Mouse (Mus musculus) G1E (cell line): ENCODE data around the gene Mfng. TPM values are rescaled to one million over a fixed set of nuclear protein-coding genes. Genes with fewer than 3 reads are reported as not detected.

Experiments used
- ATAC-seq: 2 replicates; pipeline ENCODE4 v1.8.0; 2016; ENCODE audit warnings: mild to moderate bottlenecking; ENCODE audit not compliant: insufficient number of reproducible peaks, poor library complexity, low FRiP score, severe bottlenecking; ENCODE audit errors: extremely low read depth
- DNase-seq: peaks from one replicate; pipeline ENCODE4 v3.0.0; 2012; ENCODE audit warnings: low spot score
- H3K27me3 ChIP-seq: 2 replicates; pipeline ENCODE4 v1.6.1; 2012; ENCODE audit warnings: mild to moderate bottlenecking, low read length, inconsistent platforms; ENCODE audit not compliant: insufficient read depth
- H3K36me3 ChIP-seq: replicated peaks from 2 replicates; pipeline ENCODE3; 2012; ENCODE audit warnings: mild to moderate bottlenecking, inconsistent platforms
- H3K4me1 ChIP-seq: 2 replicates; pipeline ENCODE4 v1.6.1; 2012; ENCODE audit warnings: low read depth, low read length, inconsistent platforms, mixed read lengths; ENCODE audit not compliant: insufficient read depth
- H3K4me3 ChIP-seq: 2 replicates; pipeline ENCODE4 v1.5.1; 2012; ENCODE audit warnings: low read depth, mild to moderate bottlenecking, inconsistent platforms, low read length, moderate library complexity, mixed read lengths
- H3K9me3 ChIP-seq: replicated peaks from 2 replicates; pipeline ENCODE4 v1.6.1; 2012; ENCODE audit warnings: inconsistent platforms
- CTCF ChIP-seq: IDR thresholded peaks from 2 replicates; pipeline ENCODE4 v1.5.1; 2012; ENCODE audit warnings: low read depth, low read length, inconsistent platforms, mixed read lengths
- GATA1 ChIP-seq: IDR thresholded peaks from 2 replicates; pipeline ENCODE4 v1.6.1; 2012; ENCODE audit warnings: borderline replicate concordance, low read length, inconsistent platforms, mixed read lengths
- GATA2 ChIP-seq: IDR thresholded peaks from 2 replicates; pipeline ENCODE4 v1.6.1; 2012; ENCODE audit warnings: low read depth, low read length, inconsistent platforms, borderline replicate concordance
- POLR2AphosphoS5 ChIP-seq: IDR thresholded peaks from 2 replicates; pipeline ENCODE4 v1.6.1; 2012; ENCODE audit warnings: low read depth, low read length, inconsistent platforms; ENCODE audit not compliant: insufficient replicate concordance
- TAL1 ChIP-seq: conservative IDR thresholded peaks from 2 replicates; pipeline ENCODE4 v1.6.1; 2012; ENCODE audit warnings: low read depth, low read length, inconsistent platforms, mixed read lengths
- polyA plus RNA-seq: library from polyadenylated mRNA; stranded (reverse); fragments of >175 nt; gene quantifications from 2 replicates; pipeline ENCODE4 v1.2.3, GENCODE M21; 2012
- total RNA-seq, 2 experiments: library from RNA; stranded (forward) in 1 of 2; stranded (reverse) in 1 of 2; fragments of 200-1000 nt in 1 of 2; fragments of >200 nt in 1 of 2; fragmentation: Nextera tagmentation in 1 of 2; gene quantifications; 2 replicates each; pipeline ENCODE4 v1.2.3; 2014 to 2017

Gene Mfng
- total and polyA plus RNA-seq, 3 experiments, result not detected

DNA sequence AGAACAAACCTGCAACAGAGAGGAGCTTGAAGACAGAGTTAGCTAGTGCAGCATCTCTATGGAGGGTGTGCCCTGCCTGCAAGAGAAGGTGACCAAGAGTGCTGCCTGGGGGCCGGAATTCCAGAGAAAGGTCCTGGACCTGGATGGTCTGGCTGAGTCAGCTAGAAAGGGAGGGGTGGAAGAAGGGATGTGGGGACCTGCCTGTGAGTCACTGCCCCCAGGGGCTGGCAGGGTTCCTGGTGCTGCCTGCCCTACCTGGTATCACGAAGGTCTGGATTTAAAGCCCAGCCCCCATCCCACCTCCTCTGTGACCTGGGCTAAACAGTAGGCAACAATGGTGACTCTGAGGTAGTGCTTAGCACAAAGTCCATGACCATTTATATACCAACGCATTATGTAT is 33.9 kb upstream of the Mfng start:
- Histone ChIP-seq H3K4me1 (no peaks in the 10 kb centered on the region), H3K36me3 (no peaks in the 10 kb centered on the region), H3K4me3 (no peak overlapping the region), H3K27me3 (peaks cover 17% of the 10 kb centered on the region; the same call in 1 of the 2 replicates), H3K9me3 (peaks cover 9% of the 10 kb centered on the region)
- TF ChIP-seq TAL1 (no peak), GATA2 (no peak), GATA1 (no peak), POLR2AphosphoS5 (no peak), CTCF (no peak)
- ATAC-seq, result no peak
- no peak for DNase-seq

DNA sequence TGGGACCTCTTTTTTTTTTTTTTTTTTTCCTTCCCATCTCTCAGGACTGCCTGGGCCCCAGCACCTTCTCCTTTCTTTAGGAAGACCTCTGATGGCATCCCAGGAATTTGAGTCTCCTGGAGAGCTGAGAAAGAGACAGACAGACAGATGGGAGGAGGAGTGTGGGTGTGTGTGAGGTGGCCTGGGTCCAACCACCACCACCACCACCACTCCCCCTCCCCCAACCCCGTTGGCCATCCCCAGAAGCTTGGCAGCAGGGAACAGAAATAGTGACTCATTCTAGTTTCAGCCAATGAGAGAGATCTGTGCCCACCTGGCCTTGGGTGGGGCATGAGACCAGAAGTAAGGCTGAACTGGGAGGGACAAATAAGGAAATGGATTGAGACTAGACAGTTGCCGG is 33.3 kb upstream of the Mfng start:
- Histone ChIP-seq H3K27me3 (peaks cover 17% of the 10 kb centered on the region; the same call in 1 of the 2 replicates), H3K9me3 (peaks cover 10% of the 10 kb centered on the region), H3K4me3 (no peak overlapping the region), H3K36me3 (no peaks in the 10 kb centered on the region), H3K4me1 (no peaks in the 10 kb centered on the region)
- DNase-seq (no peak), ATAC-seq (no peak)
- TF ChIP-seq TAL1, result no peak
- TF ChIP-seq GATA2, result no peak
- TF ChIP-seq POLR2AphosphoS5, result no peak
- no peak for TF ChIP-seq CTCF
- no peak for TF ChIP-seq GATA1

DNA sequence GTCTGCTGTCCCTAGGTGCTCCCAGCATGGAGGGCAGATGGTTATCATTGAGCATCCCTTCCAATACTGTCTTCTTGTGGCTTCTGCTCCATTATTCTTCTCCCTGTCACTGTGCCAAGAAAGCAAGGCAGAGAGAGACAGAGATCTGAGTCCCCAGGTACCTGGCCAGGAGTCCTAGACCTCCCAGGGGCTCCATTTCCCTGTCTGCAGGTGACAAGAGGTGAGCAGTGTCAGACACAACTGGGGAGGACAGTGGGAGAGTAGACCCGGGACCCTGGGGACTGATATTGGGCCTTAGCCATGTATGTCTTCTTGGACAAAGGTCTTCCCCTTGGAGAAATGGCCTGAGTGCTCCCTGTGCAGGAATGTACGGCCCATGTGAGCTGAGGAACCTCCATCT is 32.1 kb upstream of the Mfng start:
- H3K27me3 ChIP-seq, result peaks cover 15% of the 10 kb centered on the region; the same call in 1 of the 2 replicates

DNA sequence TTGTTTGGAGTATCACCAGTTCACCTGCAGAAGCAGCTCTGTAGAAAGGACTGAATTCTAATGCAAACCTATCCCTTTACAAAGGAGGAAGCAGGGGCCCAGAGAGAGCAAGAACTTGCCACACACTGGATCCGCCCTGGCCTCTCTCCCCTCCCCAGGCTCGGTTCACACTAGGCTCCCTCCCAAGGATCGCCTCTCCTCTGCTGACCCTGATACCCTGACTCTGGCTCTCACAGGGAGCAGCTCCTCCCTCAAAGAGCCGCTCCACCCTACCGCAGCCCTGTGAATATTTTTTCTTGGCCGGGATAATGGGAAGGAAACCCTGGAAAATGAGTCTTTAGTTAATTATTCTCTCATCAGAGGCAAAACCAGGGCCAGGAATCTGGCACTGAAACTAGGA is 31.1 kb upstream of the Mfng start:
- Histone ChIP-seq H3K9me3 (peaks cover 10% of the 10 kb centered on the region), H3K4me3 (no peak overlapping the region), H3K27me3 (peaks cover 12% of the 10 kb centered on the region; the same call in 1 of the 2 replicates), H3K4me1 (no peaks in the 10 kb centered on the region), H3K36me3 (no peaks in the 10 kb centered on the region)
- DNase-seq, result no peak
- TF ChIP-seq GATA2 (no peak), POLR2AphosphoS5 (no peak), GATA1 (no peak), TAL1 (no peak), CTCF (no peak)
- no peak for ATAC-seq

More for the DNA sequence above, 32.1 kb upstream of the Mfng start:
- H3K36me3 ChIP-seq, result no peaks in the 10 kb centered on the region
- no peak overlapping the region for H3K4me3 ChIP-seq
- no peaks in the 10 kb centered on the region for H3K4me1 ChIP-seq
- peaks cover 10% of the 10 kb centered on the region for H3K9me3 ChIP-seq
- TF ChIP-seq CTCF (no peak), GATA2 (no peak), GATA1 (no peak), POLR2AphosphoS5 (no peak), TAL1 (no peak)
- DNase-seq (no peak), ATAC-seq (no peak)

DNA sequence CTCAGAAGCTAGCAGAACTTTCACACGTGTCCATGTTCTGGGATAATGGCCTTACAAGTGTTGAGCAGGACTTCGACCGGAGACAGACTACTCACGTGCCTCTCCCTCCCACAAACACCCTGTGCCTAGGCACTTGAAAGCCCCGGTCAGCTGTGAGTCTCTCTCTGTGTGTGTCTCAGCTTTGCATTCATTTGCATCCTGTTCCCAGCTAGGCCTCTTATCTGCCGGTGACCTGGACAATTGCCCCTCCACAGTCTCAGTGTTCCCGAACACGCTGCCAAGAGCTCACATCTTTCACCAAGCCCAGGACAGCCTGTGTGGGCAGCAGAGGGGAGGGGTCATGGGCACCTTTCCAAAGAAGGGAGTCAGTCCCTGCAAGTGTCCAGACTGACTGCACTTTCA is 30.2 kb upstream of the Mfng start:
- Histone ChIP-seq H3K4me1 (no peaks in the 10 kb centered on the region), H3K9me3 (peaks cover 10% of the 10 kb centered on the region), H3K27me3 (peaks cover 14% of the 10 kb centered on the region; the same call in 1 of the 2 replicates), H3K4me3 (no peak overlapping the region), H3K36me3 (no peaks in the 10 kb centered on the region)
- TF ChIP-seq CTCF, result no peak
- TF ChIP-seq GATA1, result no peak
- no peak for TF ChIP-seq TAL1
- TF ChIP-seq POLR2AphosphoS5, result no peak
- no peak for TF ChIP-seq GATA2
- DNase-seq, result no peak
- ATAC-seq, result no peak

DNA sequence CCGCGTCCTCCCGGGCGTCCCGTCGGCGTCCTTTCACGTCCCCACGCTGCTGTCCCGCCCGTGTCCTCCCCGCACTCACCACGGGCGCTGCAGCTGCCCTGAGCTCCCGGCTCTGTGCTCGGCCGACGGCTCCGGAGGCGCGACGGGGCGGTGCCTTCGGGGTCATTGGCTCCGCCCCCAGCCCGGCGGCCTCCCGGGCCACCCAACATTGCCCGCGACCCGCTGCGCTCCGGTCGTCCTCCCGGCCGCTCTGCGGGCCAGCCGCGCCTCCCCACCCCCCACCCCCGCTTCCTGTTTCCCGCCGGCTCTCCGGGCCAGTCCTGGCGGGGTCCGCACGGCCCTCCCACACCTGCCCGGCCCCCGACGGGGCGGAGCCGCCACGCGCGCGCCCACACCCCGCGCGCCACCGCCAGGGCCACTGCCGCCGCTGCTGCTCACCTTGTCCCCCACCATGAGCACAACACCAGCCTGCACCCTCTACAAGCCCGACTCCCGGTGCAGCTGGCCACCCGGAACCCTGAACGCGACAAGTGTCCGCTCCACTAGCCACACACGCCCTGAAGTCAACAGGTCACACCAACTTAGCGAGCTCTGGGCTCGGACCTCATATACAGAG is 29.6 kb upstream of the Mfng start, which contains the start of gene Card10:
TSS of gene Card10 (minus strand) at position 267 of the 616 bp plus-strand sequence.
- 0 out of 2 replicates have a peak within 1 kb of the TSS, but pooled peaks have one; percentile 4 for H3K4me3 ChIP-seq
- ATAC-seq, result no peak
- peaks cover 10% of the 10 kb centered on the region for H3K9me3 ChIP-seq
- H3K4me1 ChIP-seq, result no peaks in the 10 kb centered on the region
- H3K36me3 ChIP-seq, result no peaks in the 10 kb centered on the region
- DNase-seq, result no peak
- TF ChIP-seq POLR2AphosphoS5 (no peak), TAL1 (no peak), GATA2 (no peak), CTCF (no peak), GATA1 (no peak)
- peaks cover 10% of the 10 kb centered on the region; the same call in 1 of the 2 replicates for H3K27me3 ChIP-seq
